Mouse (Mus musculus): ENCODE measurements around the gene Fxyd2. TPM values are rescaled to one million over a fixed set of nuclear protein-coding genes. Genes with fewer than 3 reads are reported as not detected.

The Fxyd2 gene
- polyA plus RNA-seq, 1 experiment from 2014 or later: 8.0 TPM

DNA sequence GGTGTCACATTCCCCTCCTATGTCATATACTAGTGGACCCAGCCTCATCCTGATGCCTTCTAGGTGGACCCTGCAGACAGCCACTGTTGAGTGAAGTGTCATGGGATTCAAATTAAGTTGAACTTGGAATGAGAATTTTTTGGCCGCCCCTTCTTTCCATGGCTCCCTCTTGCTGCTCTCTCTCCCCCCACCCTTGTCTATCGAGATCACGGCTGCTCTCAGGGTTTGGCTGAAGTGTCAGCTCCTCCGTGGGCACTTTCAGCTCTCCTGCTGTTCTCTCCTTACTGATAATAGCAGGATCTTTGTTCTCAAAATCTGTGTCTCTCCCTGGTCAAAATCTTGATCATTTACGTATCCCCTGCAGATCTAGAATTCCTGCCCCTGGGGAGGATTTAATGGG lies 16.6 kb upstream of the Fxyd2 start:
- Histone ChIP-seq H3K4me3 (replicated peaks; ENCODE audit: low read depth, low read length) (no peak overlapping the region), H3K27ac (replicated peaks; ENCODE audit: low read depth, low read length) (no peak overlapping the region), H3K9ac (replicated peaks; ENCODE audit: low read length) (no peak overlapping the region), H3K27me3 (ENCODE audit: control insufficient read depth, insufficient read depth, low read length) (no peaks in the 10 kb centered on the region), H3K36me3 (ENCODE audit: control insufficient read depth, insufficient read depth, low read length) (0 out of 2 replicates have a peak, but pooled peaks cover under 1% of the 10 kb centered on the region), H3K9me3 (ENCODE audit: control insufficient read depth, low read length) (no peaks in the 10 kb centered on the region), H3K4me2 (ENCODE audit: low read length) (no peak overlapping the region), H3K4me1 (ENCODE audit: control insufficient read depth, insufficient read depth, low read length) (peaks cover 20% of the 10 kb centered on the region)
- ATAC-seq (ENCODE audit: low FRiP score, low TSS enrichment): no peak
- no peak for DNase-seq
- 81% methylated on average over 5 of the region's 5 CpGs for WGBS

DNA sequence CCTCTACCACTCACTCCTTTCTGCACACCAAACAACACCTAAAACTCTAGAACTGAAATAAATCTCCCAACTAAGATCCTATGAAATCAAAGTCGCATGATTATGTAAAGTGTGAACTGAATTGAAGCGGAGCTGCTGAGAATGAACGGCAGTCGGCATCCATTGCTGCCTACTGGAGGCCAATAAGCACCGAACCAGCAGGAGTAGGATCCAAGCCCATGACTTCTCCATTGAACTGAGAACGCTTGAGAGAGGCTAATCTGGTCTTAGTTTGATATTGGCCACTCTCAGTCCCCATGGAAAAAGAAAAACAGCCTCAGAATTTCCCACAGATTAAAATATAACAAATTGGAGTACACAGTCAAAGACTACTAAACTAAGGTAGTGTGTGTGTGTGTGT lies 15.6 kb upstream of the Fxyd2 start:
- 91% methylated on average over 6 of the region's 6 CpGs for WGBS
- Histone ChIP-seq H3K27ac (replicated peaks; ENCODE audit: low read depth, low read length) (no peak overlapping the region), H3K36me3 (ENCODE audit: control insufficient read depth, insufficient read depth, low read length) (no peaks in the 10 kb centered on the region), H3K4me3 (replicated peaks; ENCODE audit: low read depth, low read length) (no peak overlapping the region), H3K27me3 (ENCODE audit: control insufficient read depth, insufficient read depth, low read length) (no peaks in the 10 kb centered on the region), H3K9me3 (ENCODE audit: control insufficient read depth, low read length) (no peaks in the 10 kb centered on the region), H3K4me2 (ENCODE audit: low read length) (no peak overlapping the region), H3K9ac (replicated peaks; ENCODE audit: low read length) (no peak overlapping the region), H3K4me1 (ENCODE audit: control insufficient read depth, insufficient read depth, low read length) (peaks cover 15% of the 10 kb centered on the region)
- ATAC-seq (ENCODE audit: low FRiP score, low TSS enrichment) (no peak), DNase-seq (no peak)

GRCm38 (mm10) chr9:45386698-45387097 lies 12.8 kb upstream of the Fxyd2 start:
- Histone ChIP-seq H3K9me3 (ENCODE audit: control insufficient read depth, low read length) (no peaks in the 10 kb centered on the region), H3K9ac (replicated peaks; ENCODE audit: low read length) (no peak overlapping the region), H3K36me3 (ENCODE audit: control insufficient read depth, insufficient read depth, low read length) (peaks cover 14% of the 10 kb centered on the region), H3K27me3 (ENCODE audit: control insufficient read depth, insufficient read depth, low read length) (no peaks in the 10 kb centered on the region), H3K4me3 (replicated peaks; ENCODE audit: low read depth, low read length) (no peak overlapping the region), H3K27ac (replicated peaks; ENCODE audit: low read depth, low read length) (no peak overlapping the region), H3K4me2 (ENCODE audit: low read length) (no peak overlapping the region), H3K4me1 (ENCODE audit: control insufficient read depth, insufficient read depth, low read length) (no peaks in the 10 kb centered on the region)
- no peak for ATAC-seq (ENCODE audit: low FRiP score, low TSS enrichment)
- DNase-seq: no peak
- 93% methylated on average over 5 of the region's 5 CpGs for WGBS

- peaks cover 31% of the 10 kb centered on the region for H3K36me3 ChIP-seq (ENCODE audit: control insufficient read depth, insufficient read depth, low read length)
- H3K27ac ChIP-seq (replicated peaks; ENCODE audit: low read depth, low read length): no peak overlapping the region
- no peak overlapping the region for H3K4me3 ChIP-seq (replicated peaks; ENCODE audit: low read depth, low read length)
- 43% methylated on average over 12 of the region's 12 CpGs for WGBS
- no peak overlapping the region for H3K9ac ChIP-seq (replicated peaks; ENCODE audit: low read length)
- H3K27me3 ChIP-seq (ENCODE audit: control insufficient read depth, insufficient read depth, low read length): no peaks in the 10 kb centered on the region
- DNase-seq (peak; percentile 92), ATAC-seq (ENCODE audit: low FRiP score, low TSS enrichment) (peak; percentile 62; the same call in 1 of the 2 replicates)
- H3K4me1 ChIP-seq (ENCODE audit: control insufficient read depth, insufficient read depth, low read length): no peaks in the 10 kb centered on the region
- H3K4me2 ChIP-seq (ENCODE audit: low read length): no peak overlapping the region
- no peaks in the 10 kb centered on the region for H3K9me3 ChIP-seq (ENCODE audit: control insufficient read depth, low read length)
Observed at GRCm38 (mm10) chr9:45388385-45388994, 11.0 kb upstream of the Fxyd2 start.

DNA sequence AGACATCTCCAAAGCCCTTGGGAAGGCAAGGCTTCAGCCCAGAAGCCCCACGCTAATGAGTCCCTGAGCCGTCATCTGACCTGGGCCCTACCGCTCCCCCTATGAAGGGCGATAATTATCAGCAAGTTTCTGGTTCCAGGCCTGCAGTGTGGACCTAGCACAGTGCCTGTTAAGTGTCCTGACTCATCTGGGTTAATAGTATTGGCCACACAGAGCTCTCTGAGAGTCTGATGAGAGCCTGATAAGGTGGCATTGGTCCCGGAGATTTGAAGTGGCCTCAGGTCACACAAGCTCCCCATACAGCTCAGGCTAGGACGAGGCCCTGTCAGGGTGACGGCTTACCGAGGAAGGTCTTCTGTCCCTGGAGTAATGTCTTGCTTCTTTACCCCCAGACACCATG lies 9.9 kb upstream of the Fxyd2 start:
- DNase-seq (no peak), ATAC-seq (ENCODE audit: low FRiP score, low TSS enrichment) (no peak)
- H3K36me3 ChIP-seq (ENCODE audit: control insufficient read depth, insufficient read depth, low read length): peaks cover 42% of the 10 kb centered on the region
- 92% methylated on average over 8 of the region's 8 CpGs for WGBS
- no peaks in the 10 kb centered on the region for H3K9me3 ChIP-seq (ENCODE audit: control insufficient read depth, low read length)
- no peak overlapping the region for H3K4me2 ChIP-seq (ENCODE audit: low read length)
- no peak overlapping the region for H3K27ac ChIP-seq (replicated peaks; ENCODE audit: low read depth, low read length)
- no peaks in the 10 kb centered on the region for H3K27me3 ChIP-seq (ENCODE audit: control insufficient read depth, insufficient read depth, low read length)
- H3K4me1 ChIP-seq (ENCODE audit: control insufficient read depth, insufficient read depth, low read length): no peaks in the 10 kb centered on the region
- no peak overlapping the region for H3K9ac ChIP-seq (replicated peaks; ENCODE audit: low read length)
- H3K4me3 ChIP-seq (replicated peaks; ENCODE audit: low read depth, low read length): no peak overlapping the region

GRCm38 (mm10) chr9:45391299-45391698 lies 8.2 kb upstream of the Fxyd2 start:
- Histone ChIP-seq H3K4me3 (replicated peaks; ENCODE audit: low read depth, low read length) (no peak overlapping the region), H3K27ac (replicated peaks; ENCODE audit: low read depth, low read length) (no peak overlapping the region), H3K9ac (replicated peaks; ENCODE audit: low read length) (no peak overlapping the region), H3K4me1 (ENCODE audit: control insufficient read depth, insufficient read depth, low read length) (no peaks in the 10 kb centered on the region), H3K27me3 (ENCODE audit: control insufficient read depth, insufficient read depth, low read length) (no peaks in the 10 kb centered on the region), H3K36me3 (ENCODE audit: control insufficient read depth, insufficient read depth, low read length) (peaks cover 59% of the 10 kb centered on the region), H3K4me2 (ENCODE audit: low read length) (no peak overlapping the region), H3K9me3 (ENCODE audit: control insufficient read depth, low read length) (no peaks in the 10 kb centered on the region)
- WGBS: 81% methylated on average over 7 of the region's 7 CpGs
- no peak for ATAC-seq (ENCODE audit: low FRiP score, low TSS enrichment)
- DNase-seq: no peak

DNA sequence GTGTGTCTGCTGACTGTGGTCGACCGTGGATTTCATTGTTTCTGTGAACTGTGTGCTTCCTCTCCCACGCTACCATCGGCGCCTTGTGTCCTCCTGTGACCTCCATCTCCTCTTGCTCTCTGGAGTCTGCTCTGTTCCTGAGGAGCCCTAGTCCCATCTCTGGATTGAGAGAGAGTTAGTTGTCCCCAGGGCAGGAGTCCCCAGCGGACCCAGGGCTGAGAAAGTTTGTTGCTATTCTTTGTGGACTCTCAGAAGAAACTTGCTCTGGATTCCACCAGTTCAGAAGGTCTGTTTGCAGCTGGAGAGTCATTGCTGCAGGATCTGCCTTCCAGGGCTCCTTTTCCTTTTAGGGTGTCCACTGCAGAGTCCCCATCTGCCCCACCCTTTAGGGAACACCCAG lies 4.3 kb upstream of the Fxyd2 start:
- Histone ChIP-seq H3K9ac (replicated peaks; ENCODE audit: low read length) (no peak overlapping the region), H3K4me1 (ENCODE audit: control insufficient read depth, insufficient read depth, low read length) (no peaks in the 10 kb centered on the region), H3K4me3 (replicated peaks; ENCODE audit: low read depth, low read length) (no peak overlapping the region), H3K27me3 (ENCODE audit: control insufficient read depth, insufficient read depth, low read length) (no peaks in the 10 kb centered on the region), H3K27ac (replicated peaks; ENCODE audit: low read depth, low read length) (no peak overlapping the region), H3K4me2 (ENCODE audit: low read length) (no peak overlapping the region), H3K9me3 (ENCODE audit: control insufficient read depth, low read length) (no peaks in the 10 kb centered on the region), H3K36me3 (ENCODE audit: control insufficient read depth, insufficient read depth, low read length) (peaks cover 59% of the 10 kb centered on the region)
- ATAC-seq (ENCODE audit: low FRiP score, low TSS enrichment): no peak
- no peak for DNase-seq
- WGBS: 93% methylated on average over 6 of the region's 6 CpGs

DNA sequence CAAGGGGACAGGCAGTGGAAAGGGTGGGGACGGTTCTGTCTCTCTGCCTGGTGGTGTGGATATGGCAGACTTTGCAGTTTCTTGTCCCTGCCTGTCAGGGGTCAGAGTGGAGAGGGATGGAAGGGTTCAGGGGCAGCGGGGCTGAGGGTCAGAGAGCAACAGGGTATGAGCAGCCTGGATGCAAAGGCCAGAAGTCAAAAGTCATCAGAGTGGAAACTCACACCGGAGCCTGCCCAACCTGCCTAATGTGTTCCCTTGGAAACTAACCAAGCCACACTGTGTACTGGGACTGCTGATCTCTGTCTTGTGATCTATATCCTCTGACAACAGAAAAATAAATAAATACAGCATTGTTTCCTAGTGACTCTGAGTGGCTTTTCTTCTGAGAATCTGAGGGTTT lies 3.7 kb upstream of the Fxyd2 start:
- Histone ChIP-seq H3K27me3 (ENCODE audit: control insufficient read depth, insufficient read depth, low read length) (no peaks in the 10 kb centered on the region), H3K36me3 (ENCODE audit: control insufficient read depth, insufficient read depth, low read length) (peaks cover 53% of the 10 kb centered on the region), H3K4me1 (ENCODE audit: control insufficient read depth, insufficient read depth, low read length) (no peaks in the 10 kb centered on the region), H3K9me3 (ENCODE audit: control insufficient read depth, low read length) (no peaks in the 10 kb centered on the region), H3K4me3 (replicated peaks; ENCODE audit: low read depth, low read length) (no peak overlapping the region), H3K4me2 (ENCODE audit: low read length) (no peak overlapping the region), H3K27ac (replicated peaks; ENCODE audit: low read depth, low read length) (no peak overlapping the region), H3K9ac (replicated peaks; ENCODE audit: low read length) (no peak overlapping the region)
- WGBS: 66% methylated on average over 3 of the region's 3 CpGs
- no peak for ATAC-seq (ENCODE audit: low FRiP score, low TSS enrichment)
- no peak for DNase-seq

DNA sequence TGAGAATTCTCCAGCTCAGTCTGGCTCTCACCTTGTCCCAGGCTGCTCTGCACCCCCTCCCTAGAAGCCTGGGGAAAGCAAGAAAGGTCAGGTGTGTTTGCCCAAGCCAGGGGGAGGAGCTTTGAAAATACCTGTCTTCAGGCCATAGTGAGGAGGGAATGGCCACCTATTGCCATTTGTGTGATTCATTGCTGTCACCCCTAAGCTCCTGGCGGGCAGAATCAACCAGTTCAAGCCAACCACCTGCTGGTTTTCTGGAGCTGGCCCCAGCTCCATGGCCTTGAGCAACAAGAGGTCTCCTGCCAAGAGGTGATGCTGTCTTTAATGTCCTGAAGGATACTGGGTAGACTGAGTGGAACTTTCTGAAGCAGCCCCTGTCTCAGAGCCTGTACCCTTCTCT lies 1.1 kb upstream of the Fxyd2 start:
- no peaks in the 10 kb centered on the region for H3K9me3 ChIP-seq (ENCODE audit: control insufficient read depth, low read length)
- H3K36me3 ChIP-seq (ENCODE audit: control insufficient read depth, insufficient read depth, low read length): peaks cover 33% of the 10 kb centered on the region
- no peak overlapping the region for H3K4me3 ChIP-seq (replicated peaks; ENCODE audit: low read depth, low read length)
- 61% methylated on average over 1 of the region's 1 CpGs for WGBS
- H3K4me2 ChIP-seq (ENCODE audit: low read length): no peak overlapping the region
- H3K27me3 ChIP-seq (ENCODE audit: control insufficient read depth, insufficient read depth, low read length): no peaks in the 10 kb centered on the region
- no peak overlapping the region for H3K9ac ChIP-seq (replicated peaks; ENCODE audit: low read length)
- ATAC-seq (ENCODE audit: low FRiP score, low TSS enrichment) (no peak), DNase-seq (no peak)
- no peaks in the 10 kb centered on the region for H3K4me1 ChIP-seq (ENCODE audit: control insufficient read depth, insufficient read depth, low read length)
- H3K27ac ChIP-seq (replicated peaks; ENCODE audit: low read depth, low read length): no peak overlapping the region
